Mouse (Mus musculus) layer of hippocampus, adult 9-11 months (tissue): ENCODE measurements around the gene Mtmr2.
A peak's percentile ranks its signal among the peaks of the same experiment; 100 is the strongest.
"Not testable (repeated sequence)": the region's sequence is repeated elsewhere in the genome, so short reads cannot be mapped to it uniquely, and the experiment has no call there.

ENCODE experiments used
- DNase-seq: peaks from one replicate; pipeline ENCODE4 v3.0.0; 2022

Gene Mtmr2

GRCm38 (mm10) chr9:13748404-13748797, at the start of gene Mtmr2:
Gene Mtmr2 (plus strand): TSS chr9:13748410.
- DNase-seq: no peak

- no peak for DNase-seq
Measured at GRCm38 (mm10) chr9:13699061-13699780, 49.0 kb upstream of the Mtmr2 start.

GRCm38 (mm10) chr9:13699781-13700116, 48.5 kb upstream of the Mtmr2 start:
- no peak for DNase-seq

- DNase-seq: peak; percentile 60
Measured at GRCm38 (mm10) chr9:13701773-13702172, 46.4 kb upstream of the Mtmr2 start.

GRCm38 (mm10) chr9:13703100-13703499, 45.1 kb upstream of the Mtmr2 start:
- peak; percentile 27 for DNase-seq

GRCm38 (mm10) chr9:13704917-13705316, 43.3 kb upstream of the Mtmr2 start:
- no peak for DNase-seq

- no peak for DNase-seq
Measured at GRCm38 (mm10) chr9:13707066-13707555, 41.1 kb upstream of the Mtmr2 start.

GRCm38 (mm10) chr9:13709436-13709835, 38.8 kb upstream of the Mtmr2 start:
- no peak for DNase-seq

- not testable (repeated sequence) for DNase-seq
Measured at GRCm38 (mm10) chr9:13715891-13716290, 32.3 kb upstream of the Mtmr2 start.

GRCm38 (mm10) chr9:13716316-13717099, 31.7 kb upstream of the Mtmr2 start:
- DNase-seq: peak; percentile 78

- peak; percentile 94 for DNase-seq
Measured at GRCm38 (mm10) chr9:13748798-13749674, 826 bp downstream of the Mtmr2 start.

GRCm38 (mm10) chr9:13749675-13749998, 1.4 kb downstream of the Mtmr2 start:
- no peak for DNase-seq

- no peak for DNase-seq
Measured at GRCm38 (mm10) chr9:13752543-13752942, 4.3 kb downstream of the Mtmr2 start.

GRCm38 (mm10) chr9:13760430-13760829, 12.2 kb downstream of the Mtmr2 start:
- DNase-seq: no peak

GRCm38 (mm10) chr9:13765624-13766023, 17.4 kb downstream of the Mtmr2 start:
- peak; percentile 18 for DNase-seq

GRCm38 (mm10) chr9:13766570-13766969, 18.4 kb downstream of the Mtmr2 start:
- peak; percentile 64 for DNase-seq

- no peak for DNase-seq
Measured at GRCm38 (mm10) chr9:13774732-13775131, 26.5 kb downstream of the Mtmr2 start.

GRCm38 (mm10) chr9:13781985-13782384, 33.8 kb downstream of the Mtmr2 start:
- no peak for DNase-seq

GRCm38 (mm10) chr9:13790864-13791263, 42.7 kb downstream of the Mtmr2 start:
- DNase-seq: not testable (repeated sequence)

GRCm38 (mm10) chr9:13794302-13794701, 46.1 kb downstream of the Mtmr2 start:
- DNase-seq: no peak

- no peak for DNase-seq
Measured at GRCm38 (mm10) chr9:13794756-13795155, 46.5 kb downstream of the Mtmr2 start.

- DNase-seq: no peak
Measured at GRCm38 (mm10) chr9:13804480-13804879, 56.3 kb downstream of the Mtmr2 start.

GRCm38 (mm10) chr9:13806854-13807253, 58.6 kb downstream of the Mtmr2 start:
- DNase-seq: no peak
